Mouse (Mus musculus) stomach, embryonic 15.5 days (tissue): ENCODE results near the gene Jade3. TPM values are rescaled to one million over a fixed set of nuclear protein-coding genes. Genes with fewer than 3 reads are reported as not detected.
"Not testable (repeated sequence)": the region's sequence is repeated elsewhere in the genome, so short reads cannot be mapped to it uniquely, and the experiment has no call there.

Source experiments
- ATAC-seq: fragments of 200-750 bp; cut with Nextera tagmentation; 2 replicates; pipeline ENCODE4 v1.8.0; 2017; ENCODE audit warnings: low read depth, moderate number of reproducible peaks, moderate TSS enrichment; ENCODE audit not compliant: insufficient read depth, low FRiP score
- H3K27ac ChIP-seq: fragments of 300-500 bp; sonication (generic); 2 replicates; pipeline ENCODE4 v1.5.1; 2015; ENCODE audit warnings: mild to moderate bottlenecking, inconsistent platforms
- H3K27me3 ChIP-seq: fragments of 300-500 bp; sonication (generic); replicated peaks from 2 replicates; pipeline ENCODE4 v1.6.1; 2015; ENCODE audit warnings: inconsistent platforms
- H3K36me3 ChIP-seq: fragments of 300-500 bp; sonication (generic); 2 replicates; pipeline ENCODE4 v1.6.1; 2015; ENCODE audit warnings: inconsistent platforms
- H3K4me1 ChIP-seq: fragments of 300-500 bp; sonication (generic); 2 replicates; pipeline ENCODE4 v1.6.1; 2015; ENCODE audit warnings: inconsistent platforms
- H3K4me2 ChIP-seq: fragments of 300-500 bp; sonication (generic); 2 replicates; pipeline ENCODE4 v1.6.1; 2015; ENCODE audit warnings: mild to moderate bottlenecking, inconsistent platforms
- H3K4me3 ChIP-seq: fragments of 300-500 bp; sonication (generic); replicated peaks from 2 replicates; pipeline ENCODE4 v1.5.1; 2015; ENCODE audit warnings: inconsistent platforms
- H3K9ac ChIP-seq: fragments of 300-500 bp; sonication (generic); 2 replicates; pipeline ENCODE4 v1.6.1; 2015; ENCODE audit warnings: inconsistent platforms
- H3K9me3 ChIP-seq: fragments of 300-500 bp; sonication (generic); 2 replicates; pipeline ENCODE4 v1.6.1; 2016; ENCODE audit warnings: inconsistent platforms
- WGBS: fragments of 180-500 bp; shearing (Covaris S2); methylation state at CpG from one replicate; pipeline ENCODE4 v1.1.7; 2015; 5-methylcytosine and 5-hydroxymethylcytosine counted together
- polyA plus RNA-seq: library from polyadenylated mRNA; unstranded; fragments of >200 nt; fragmentation: Nextera tagmentation; extraction: Ambion mirVana; gene quantifications from 2 replicates; pipeline ENCODE4 v1.2.1, GENCODE M21; 2015

Gene Jade3
- polyA plus RNA-seq = 6.5 and 7.9 TPM in 2 replicates

- WGBS = 16% methylated on average over 38 of the region's 67 CpGs
These were observed at the start of gene Jade3 for GRCm38 (mm10) chrX:20425140-20425838. Jade3 (plus strand) TSS chrX:20425688.

GRCm38 (mm10) chrX:20379347-20380014 is 46.0 kb upstream of the Jade3 start:
- Histone ChIP-seq H3K9ac (no peak overlapping the region), H3K4me1 (no peaks in the 10 kb centered on the region), H3K36me3 (no peaks in the 10 kb centered on the region), H3K27me3 (no peaks in the 10 kb centered on the region), H3K9me3 (no peaks in the 10 kb centered on the region), H3K4me2 (no peak overlapping the region), H3K4me3 (no peak overlapping the region), H3K27ac (no peak overlapping the region)
- 69% methylated on average over 7 of the region's 7 CpGs for WGBS
- no peak for ATAC-seq

More at GRCm38 (mm10) chrX:20425140-20425838, at the start of gene Jade3:
- H3K9me3 ChIP-seq = no peaks in the 10 kb centered on the region
- peak within 1 kb of the TSS; percentile 48 for H3K9ac ChIP-seq
- H3K4me1 ChIP-seq = no peaks in the 10 kb centered on the region
- H3K36me3 ChIP-seq = no peaks in the 10 kb centered on the region
- peak within 1 kb of the TSS; percentile 79 for H3K27ac ChIP-seq
- peak within 1 kb of the TSS; percentile 57 for H3K4me3 ChIP-seq
- peak within 1 kb of the TSS; percentile 67 for H3K4me2 ChIP-seq
- no peaks in the 10 kb centered on the region for H3K27me3 ChIP-seq
- peak; percentile 97 for ATAC-seq

- Histone ChIP-seq H3K27ac (no peak overlapping the region), H3K4me3 (no peak overlapping the region), H3K9me3 (no peaks in the 10 kb centered on the region), H3K4me1 (no peaks in the 10 kb centered on the region), H3K36me3 (no peaks in the 10 kb centered on the region), H3K27me3 (no peaks in the 10 kb centered on the region), H3K4me2 (no peak overlapping the region), H3K9ac (no peak overlapping the region)
- no peak for ATAC-seq
- 89% methylated on average over 6 of the region's 6 CpGs for WGBS
These were observed 43.2 kb upstream of the Jade3 start for GRCm38 (mm10) chrX:20382260-20382659.

GRCm38 (mm10) chrX:20387006-20387405 is 38.5 kb upstream of the Jade3 start:
- H3K9me3 ChIP-seq = no peaks in the 10 kb centered on the region
- 76% methylated on average over 3 of the region's 3 CpGs for WGBS
- H3K4me1 ChIP-seq = no peaks in the 10 kb centered on the region
- no peak overlapping the region for H3K4me3 ChIP-seq
- H3K36me3 ChIP-seq = no peaks in the 10 kb centered on the region
- H3K9ac ChIP-seq = no peak overlapping the region
- no peak for ATAC-seq
- H3K4me2 ChIP-seq = no peak overlapping the region
- H3K27me3 ChIP-seq = no peaks in the 10 kb centered on the region
- no peak overlapping the region for H3K27ac ChIP-seq

- H3K9ac ChIP-seq, ATAC-seq, H3K4me1 ChIP-seq, H3K9me3 ChIP-seq, H3K4me2 ChIP-seq, H3K27me3 ChIP-seq, H3K27ac ChIP-seq, H3K4me3 ChIP-seq, H3K36me3 ChIP-seq: not testable (repeated sequence)
- 89% methylated on average over 9 of the region's 9 CpGs for whole genome bisulfite sequencing
These were observed 33.5 kb upstream of the Jade3 start for GRCm38 (mm10) chrX:20391964-20392363.

- Histone ChIP-seq H3K27me3 (no peaks in the 10 kb centered on the region), H3K27ac (no peak overlapping the region), H3K4me3 (no peak overlapping the region), H3K36me3 (no peaks in the 10 kb centered on the region), H3K9me3 (no peaks in the 10 kb centered on the region), H3K4me2 (no peak overlapping the region), H3K4me1 (no peaks in the 10 kb centered on the region), H3K9ac (no peak overlapping the region)
- 49% methylated on average over 3 of the region's 3 CpGs for WGBS
- no peak for ATAC-seq
These were observed 32.5 kb upstream of the Jade3 start for GRCm38 (mm10) chrX:20392942-20393341.

GRCm38 (mm10) chrX:20404068-20404467 is 21.4 kb upstream of the Jade3 start:
- Histone ChIP-seq H3K27ac (no peak overlapping the region), H3K4me1 (no peaks in the 10 kb centered on the region), H3K9me3 (no peaks in the 10 kb centered on the region), H3K9ac (no peak overlapping the region), H3K36me3 (no peaks in the 10 kb centered on the region), H3K4me3 (no peak overlapping the region), H3K27me3 (no peaks in the 10 kb centered on the region), H3K4me2 (no peak overlapping the region)
- no peak for ATAC-seq
- WGBS = 78% methylated on average over 4 of the region's 4 CpGs

GRCm38 (mm10) chrX:20406909-20407308 is 18.6 kb upstream of the Jade3 start:
- Histone ChIP-seq H3K27me3 (no peaks in the 10 kb centered on the region), H3K9me3 (no peaks in the 10 kb centered on the region), H3K4me3 (no peak overlapping the region), H3K4me2 (no peak overlapping the region), H3K9ac (no peak overlapping the region), H3K4me1 (no peaks in the 10 kb centered on the region), H3K27ac (no peak overlapping the region), H3K36me3 (no peaks in the 10 kb centered on the region)
- no peak for ATAC-seq
- WGBS = 84% methylated on average over 2 of the region's 2 CpGs

- no peaks in the 10 kb centered on the region for H3K27me3 ChIP-seq
- H3K4me1 ChIP-seq = no peaks in the 10 kb centered on the region
- no peaks in the 10 kb centered on the region for H3K9me3 ChIP-seq
- H3K4me3 ChIP-seq = no peak overlapping the region
- H3K27ac ChIP-seq = peak overlapping the region; percentile 35
- H3K36me3 ChIP-seq = no peaks in the 10 kb centered on the region
- no peak for ATAC-seq
- no peak overlapping the region for H3K4me2 ChIP-seq
- no peak overlapping the region for H3K9ac ChIP-seq
- WGBS = 57% methylated on average over 2 of the region's 2 CpGs
These were observed 17.8 kb upstream of the Jade3 start for GRCm38 (mm10) chrX:20407676-20408075.

- H3K9ac ChIP-seq = no peak overlapping the region
- no peaks in the 10 kb centered on the region for H3K27me3 ChIP-seq
- no peaks in the 10 kb centered on the region for H3K9me3 ChIP-seq
- no peak overlapping the region for H3K4me3 ChIP-seq
- H3K4me2 ChIP-seq = no peak overlapping the region
- 85% methylated on average over 4 of the region's 4 CpGs for WGBS
- H3K4me1 ChIP-seq = no peaks in the 10 kb centered on the region
- no peak for ATAC-seq
- H3K27ac ChIP-seq = no peak overlapping the region
- H3K36me3 ChIP-seq = no peaks in the 10 kb centered on the region
These were observed 14.1 kb upstream of the Jade3 start for GRCm38 (mm10) chrX:20411382-20411781.

GRCm38 (mm10) chrX:20412221-20412620 is 13.3 kb upstream of the Jade3 start:
- Histone ChIP-seq H3K36me3 (no peaks in the 10 kb centered on the region), H3K4me3 (no peak overlapping the region), H3K27me3 (no peaks in the 10 kb centered on the region), H3K4me2 (no peak overlapping the region), H3K9ac (no peak overlapping the region), H3K4me1 (no peaks in the 10 kb centered on the region), H3K27ac (no peak overlapping the region), H3K9me3 (no peaks in the 10 kb centered on the region)
- WGBS = 77% methylated on average over 3 of the region's 3 CpGs
- ATAC-seq = no peak

- no peak overlapping the region for H3K4me3 ChIP-seq
- WGBS = 50% methylated on average over 10 of the region's 10 CpGs
- peak; percentile 70; the same call in 1 of the 2 replicates for ATAC-seq
- no peaks in the 10 kb centered on the region for H3K27me3 ChIP-seq
- H3K4me1 ChIP-seq = no peaks in the 10 kb centered on the region
- no peaks in the 10 kb centered on the region for H3K9me3 ChIP-seq
- no peak overlapping the region for H3K9ac ChIP-seq
- H3K27ac ChIP-seq = no peak overlapping the region
- H3K36me3 ChIP-seq = no peaks in the 10 kb centered on the region
- no peak overlapping the region for H3K4me2 ChIP-seq
These were observed 10.4 kb upstream of the Jade3 start for GRCm38 (mm10) chrX:20414885-20415622.
